Mouse (Mus musculus) testis, postnatal 10 days (tissue): Measurements from ENCODE around the gene Prlhr.

ENCODE experiments used
- DNase-seq: peaks from one replicate; pipeline ENCODE4 v3.0.0; 2021; ENCODE audit warnings: low spot score

Gene Prlhr

DNA sequence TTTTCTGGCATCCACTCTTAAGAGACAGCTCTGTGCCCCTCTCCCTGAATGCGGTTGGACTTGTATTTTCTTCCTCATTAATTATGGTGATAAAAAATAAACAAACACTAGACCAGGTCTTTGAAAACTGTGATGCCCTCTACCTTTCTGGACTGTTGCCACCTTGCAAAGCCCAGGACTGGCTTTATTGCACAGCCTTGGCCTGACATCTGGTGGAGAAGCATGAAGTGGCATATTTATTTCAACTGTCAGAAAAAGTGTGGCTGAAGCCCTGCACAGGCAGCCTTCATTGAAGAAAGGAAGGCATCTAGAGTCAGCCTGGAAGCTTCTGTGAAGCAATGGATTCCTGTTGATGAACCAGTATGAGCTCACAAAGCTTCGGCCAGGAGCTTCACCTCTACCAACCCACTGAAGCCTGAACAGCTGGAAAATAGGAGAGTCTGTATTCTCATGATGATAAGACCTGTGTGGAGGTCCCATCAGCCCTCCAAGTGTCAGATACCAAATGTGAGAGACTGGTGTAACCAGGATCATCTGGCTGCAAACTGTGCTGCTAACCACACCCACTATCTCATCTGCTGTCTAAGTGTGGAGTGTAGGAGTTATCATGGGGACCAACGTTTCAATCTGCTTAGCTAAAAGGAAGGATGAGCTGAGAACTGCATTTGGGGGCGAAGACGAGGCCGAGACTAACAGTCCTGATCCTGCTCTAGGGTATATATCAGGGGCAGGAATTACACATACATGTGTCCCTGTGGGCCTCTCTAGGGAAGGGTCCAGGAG lies 35.6 kb downstream of the Prlhr start:
- no peak for DNase-seq

DNA sequence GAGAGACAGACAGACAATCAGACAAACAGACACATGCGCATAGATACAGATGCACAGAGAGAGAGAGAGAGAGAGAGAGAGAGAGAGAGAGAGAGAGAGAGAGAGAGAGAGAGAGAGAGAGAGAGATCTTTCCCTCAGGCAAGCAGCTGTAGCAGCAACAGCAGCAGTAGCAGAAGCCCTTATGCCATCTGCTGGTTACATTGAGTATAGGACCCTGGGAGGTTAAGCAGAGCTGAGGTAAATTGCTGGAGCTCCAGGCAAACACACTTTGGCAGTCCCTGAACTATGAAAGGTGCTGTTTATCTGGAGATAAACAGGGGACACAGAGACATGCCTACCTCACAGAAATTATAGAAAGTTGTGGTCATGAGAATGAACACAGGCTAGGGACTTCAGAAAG lies 50.5 kb downstream of the Prlhr start:
- DNase-seq: no peak
